Mouse (Mus musculus) layer of hippocampus, postnatal 25 days (tissue): ENCODE data around the gene Uxs1. TPM values are rescaled to one million over a fixed set of nuclear protein-coding genes. Genes with fewer than 3 reads are reported as not detected.

ENCODE experiments used
- DNase-seq, 2 experiments: peaks; one replicate each; pipeline ENCODE4 v3.0.0; 2022; ENCODE audit warnings: mixed read lengths in 2 of 2, low spot score in 1 of 2; ENCODE audit errors: extremely low spot score in 1 of 2
- total RNA-seq, 2 experiments: library from RNA; stranded (reverse); gene quantifications; 2 replicates each; pipeline ENCODE4 v1.2.3; 2021

Gene Uxs1
- total RNA-seq, result 10 to 100 TPM; 41.0 to 42.7 TPM

GRCm38 (mm10) chr1:43827763-43828194, at the start of gene Uxs1:
Gene Uxs1 (minus strand): TSS chr1:43827800.
- DNase-seq, result peak in 1 of 2 experiments; percentile 88

DNA sequence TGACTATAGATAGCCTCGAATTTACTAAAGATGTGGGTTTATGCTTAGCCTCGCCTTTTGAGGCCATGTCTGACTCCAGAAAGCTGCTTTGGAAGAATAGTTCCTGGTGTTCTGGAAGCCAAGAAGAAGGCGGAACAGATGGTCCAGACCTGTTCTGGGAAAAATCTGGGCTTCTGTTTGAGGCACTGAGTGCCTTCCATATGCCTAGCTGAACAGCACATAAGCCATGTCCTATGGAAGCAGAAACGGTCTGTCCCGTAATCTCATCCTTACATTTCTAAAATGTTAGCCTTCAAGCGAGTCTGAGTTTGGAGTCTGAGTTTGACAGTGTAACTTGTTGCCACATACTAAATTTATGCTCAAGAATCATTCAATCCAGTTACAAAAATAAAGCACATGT, 49.6 kb upstream of the Uxs1 start:
- no peak for DNase-seq

GRCm38 (mm10) chr1:43871116-43871515, 43.5 kb upstream of the Uxs1 start:
- DNase-seq, result no peak

DNA sequence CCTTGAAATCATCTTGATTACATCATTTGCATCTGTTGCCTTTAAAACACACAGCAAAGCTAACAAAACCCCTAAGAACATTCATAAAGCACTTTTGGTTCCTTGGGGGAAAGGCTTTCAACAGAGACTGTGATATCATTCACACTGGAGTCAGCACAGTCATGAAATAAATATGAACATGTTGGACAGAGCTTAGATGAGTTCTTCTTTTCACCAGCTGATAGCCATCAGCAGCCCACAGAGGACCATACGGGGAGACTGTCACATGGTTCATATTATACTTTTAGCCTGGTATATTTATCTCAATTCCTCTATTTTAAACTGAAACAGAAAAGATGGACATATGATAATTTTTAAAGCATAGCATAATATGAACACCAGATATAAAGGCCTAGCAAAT, 40.9 kb upstream of the Uxs1 start:
- no peak for DNase-seq

DNA sequence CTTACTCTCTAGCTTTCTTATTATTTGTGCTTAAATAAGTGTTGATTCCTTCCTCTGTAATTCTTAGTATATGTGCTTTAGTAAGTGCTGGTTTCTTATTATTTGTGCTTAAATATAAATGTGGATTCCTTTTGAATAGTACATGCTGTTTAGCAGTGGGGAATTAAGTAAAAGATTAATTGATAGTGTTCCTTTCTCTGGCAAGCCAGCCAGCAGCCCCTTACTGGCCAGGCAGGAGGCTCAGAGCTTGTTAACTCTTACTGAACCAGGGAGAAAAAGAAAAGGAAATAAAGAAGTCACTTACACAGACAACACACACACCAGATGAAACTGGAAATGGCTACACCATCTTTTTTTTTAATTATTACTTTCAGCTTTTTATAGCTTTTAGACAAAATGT, 37.2 kb upstream of the Uxs1 start:
- DNase-seq, result no peak

DNA sequence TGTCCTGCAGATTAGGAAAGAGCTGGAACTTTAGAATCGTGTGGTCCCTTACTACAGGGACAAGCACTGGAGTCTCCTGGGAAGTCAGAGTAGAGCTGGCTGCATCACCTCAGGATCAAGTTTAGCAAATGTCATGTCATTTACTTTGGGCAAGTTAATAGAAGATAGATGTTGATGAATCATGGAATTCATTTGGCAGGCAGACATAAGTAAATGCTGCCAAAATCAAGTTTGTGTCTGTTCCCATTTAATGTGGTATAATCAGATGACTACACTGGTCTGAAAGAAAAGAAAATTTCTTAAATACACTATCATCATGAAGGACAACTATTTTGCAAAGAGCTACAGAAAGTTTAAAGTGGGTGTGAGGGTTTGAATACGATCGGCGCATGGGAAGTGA, 35.0 kb upstream of the Uxs1 start:
- no peak for DNase-seq

DNA sequence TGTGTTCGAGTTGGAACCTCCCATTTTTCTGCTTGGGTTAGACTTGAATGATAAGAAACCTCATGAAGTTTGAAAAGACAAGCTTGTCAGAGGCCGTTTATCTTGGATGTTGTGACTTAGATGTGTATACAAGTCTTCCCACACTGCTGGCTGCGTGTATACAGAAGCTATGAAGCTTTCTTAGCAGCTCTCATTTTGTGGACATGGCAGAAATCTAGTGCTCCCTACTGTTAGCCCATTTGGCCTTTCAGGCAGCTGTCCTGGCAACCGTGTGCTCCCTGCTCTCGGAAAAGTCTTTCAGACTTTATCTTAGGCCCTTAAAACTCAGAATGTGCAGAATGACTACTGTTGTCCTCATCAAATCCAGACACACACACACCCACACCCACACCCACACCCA, 31.4 kb upstream of the Uxs1 start:
- DNase-seq, result no peak

- no peak for DNase-seq
Measured at GRCm38 (mm10) chr1:43857656-43858055, 30.1 kb upstream of the Uxs1 start.

DNA sequence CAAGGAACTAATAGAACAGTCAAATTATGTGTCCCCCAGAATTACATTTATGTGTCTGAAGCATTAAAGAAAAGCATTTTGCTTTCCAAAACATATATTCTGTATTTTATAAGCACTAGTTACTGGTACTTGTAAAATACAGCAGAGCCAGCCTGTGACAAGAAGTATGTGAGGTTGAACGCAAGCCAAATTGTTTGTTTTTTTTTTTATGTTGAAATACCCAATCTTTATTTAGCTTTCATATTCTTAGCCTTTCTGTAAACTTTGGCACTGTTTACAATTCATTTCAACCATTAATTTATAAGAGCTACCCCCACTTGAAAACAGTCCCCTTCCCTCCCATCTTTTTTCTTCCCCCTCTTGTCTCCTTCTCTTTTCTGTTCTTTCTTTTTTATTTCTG, 28.0 kb upstream of the Uxs1 start:
- no peak for DNase-seq

- no peak for DNase-seq
Measured at GRCm38 (mm10) chr1:43843398-43843797, 15.8 kb upstream of the Uxs1 start.

DNA sequence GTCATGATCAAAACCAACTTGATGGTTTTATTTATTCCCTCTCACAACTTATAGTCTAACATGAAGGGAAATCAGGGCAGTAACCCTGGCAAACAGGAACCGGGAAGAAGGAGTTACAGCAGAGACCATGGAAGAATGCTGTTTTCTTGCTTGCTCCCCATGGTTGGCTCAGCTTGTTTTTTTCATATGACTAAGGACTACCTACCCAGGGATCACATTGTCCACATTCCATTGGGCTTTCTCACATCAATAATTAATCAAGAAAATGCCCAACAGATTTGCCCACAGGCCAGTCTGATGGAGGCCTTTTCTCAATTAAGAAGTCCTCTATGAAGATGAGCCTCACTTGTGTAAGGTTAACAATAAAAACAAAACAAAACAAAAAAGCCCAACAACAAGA, 9.6 kb upstream of the Uxs1 start:
- DNase-seq, result no peak

- no peak for DNase-seq
Measured at GRCm38 (mm10) chr1:43830096-43830495, 2.5 kb upstream of the Uxs1 start.

- peak; percentile 21 to 91 for DNase-seq
Measured at GRCm38 (mm10) chr1:43827002-43827762, 418 bp downstream of the Uxs1 start.

DNA sequence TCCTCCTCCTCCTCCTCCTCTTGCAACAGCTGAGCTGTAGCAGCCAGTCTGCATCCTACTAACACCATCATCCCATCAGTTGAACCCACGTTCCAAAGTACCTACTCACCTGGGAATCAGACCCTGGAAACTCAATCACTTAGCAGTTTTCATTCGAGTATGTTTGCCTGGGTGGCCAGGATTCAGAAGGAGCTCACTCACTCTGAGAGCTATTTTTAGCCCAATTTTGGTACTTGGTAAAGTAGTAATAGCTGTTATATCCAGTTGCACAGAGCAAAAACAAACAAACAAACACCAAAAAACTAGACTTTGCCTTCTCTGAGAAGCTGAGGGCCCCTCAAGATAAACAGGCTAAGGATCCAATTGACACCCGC, 985 bp downstream of the Uxs1 start:
- no peak for DNase-seq

- no peak for DNase-seq
Measured at GRCm38 (mm10) chr1:43823406-43823805, 4.2 kb downstream of the Uxs1 start.

DNA sequence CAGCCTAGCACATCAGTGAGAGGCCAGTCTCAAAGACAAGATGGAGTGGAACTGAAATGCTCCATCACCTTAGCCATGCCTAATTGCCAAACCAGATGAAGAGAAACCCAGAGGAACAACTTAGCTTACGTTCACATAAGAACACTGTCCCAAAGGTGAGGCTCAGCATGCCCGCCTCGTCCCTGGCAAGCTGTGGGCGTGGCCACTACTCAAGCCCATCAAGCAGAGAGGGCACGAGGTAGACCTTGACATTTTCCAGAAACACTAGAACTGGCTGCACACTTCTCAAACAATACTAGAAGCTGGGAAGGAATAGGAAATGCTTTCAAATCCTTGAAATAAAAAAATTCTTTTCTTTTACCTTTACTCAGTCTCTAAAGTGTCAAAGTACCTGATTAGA, 5.0 kb downstream of the Uxs1 start:
- DNase-seq, result no peak

- no peak for DNase-seq
Measured at GRCm38 (mm10) chr1:43821804-43822203, 5.8 kb downstream of the Uxs1 start.

DNA sequence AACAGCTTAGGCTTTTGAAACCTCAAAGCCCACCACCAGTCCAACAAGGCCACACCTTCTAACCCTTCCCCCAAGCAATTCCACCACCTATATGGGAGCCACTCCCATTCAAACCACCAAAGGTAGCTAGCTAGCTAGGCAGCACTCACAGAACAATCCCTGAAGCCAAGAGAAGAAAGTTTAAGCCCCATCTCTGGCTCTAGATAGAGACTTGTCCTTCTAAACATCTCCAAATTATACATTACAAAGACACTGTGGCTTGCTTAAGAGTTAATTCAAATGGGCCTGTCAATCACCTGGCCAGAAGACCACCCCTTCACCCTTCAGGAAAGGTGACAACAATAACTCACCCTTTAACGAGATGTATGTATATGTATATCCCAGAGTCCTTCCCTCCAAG, 7.0 kb downstream of the Uxs1 start:
- no peak for DNase-seq

DNA sequence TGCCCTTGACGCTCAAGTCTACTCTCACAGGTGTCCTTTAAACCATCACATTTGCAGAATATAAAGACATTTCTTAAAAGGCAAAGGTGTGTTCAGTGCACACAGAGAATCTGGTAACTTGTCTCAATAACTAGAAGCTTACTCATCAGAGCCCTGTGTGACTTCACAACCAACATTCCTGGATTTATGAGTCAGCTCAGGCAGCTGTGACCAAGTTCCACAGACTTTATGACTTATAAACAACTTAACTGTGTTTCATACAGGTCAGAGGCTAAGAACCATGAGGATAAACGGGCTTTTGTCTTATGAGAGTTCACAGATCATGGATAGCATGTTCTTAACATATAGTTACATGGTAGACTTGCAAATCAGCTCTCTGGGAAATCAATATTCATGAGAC, 8.5 kb downstream of the Uxs1 start:
- no peak for DNase-seq

GRCm38 (mm10) chr1:43818356-43818755, 9.2 kb downstream of the Uxs1 start:
- DNase-seq, result no peak

GRCm38 (mm10) chr1:43811764-43812163, 15.8 kb downstream of the Uxs1 start:
- DNase-seq, result no peak

DNA sequence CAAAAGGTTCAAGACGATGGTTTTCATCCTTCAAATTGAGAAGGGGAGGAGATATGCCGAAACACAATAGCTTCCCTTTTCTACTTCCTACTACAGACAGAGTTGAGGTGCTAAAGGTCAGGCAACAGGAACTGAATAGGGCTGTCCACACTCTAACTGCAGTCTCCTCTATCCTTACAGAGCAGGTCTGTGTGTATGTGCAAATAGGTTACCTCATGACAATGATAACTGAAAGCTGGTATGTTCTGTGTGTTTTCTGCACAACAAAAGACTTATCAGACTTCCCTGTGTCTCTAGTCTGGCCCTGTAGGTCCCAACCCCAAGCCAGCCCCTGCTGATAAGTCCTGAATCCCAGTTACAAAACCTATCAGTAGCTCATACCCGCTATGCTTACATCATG, 16.5 kb downstream of the Uxs1 start:
- no peak for DNase-seq

- no peak for DNase-seq
Measured at GRCm38 (mm10) chr1:43809351-43809750, 18.2 kb downstream of the Uxs1 start.
